Mouse (Mus musculus): ENCODE data around the gene Shank2.

DNA sequence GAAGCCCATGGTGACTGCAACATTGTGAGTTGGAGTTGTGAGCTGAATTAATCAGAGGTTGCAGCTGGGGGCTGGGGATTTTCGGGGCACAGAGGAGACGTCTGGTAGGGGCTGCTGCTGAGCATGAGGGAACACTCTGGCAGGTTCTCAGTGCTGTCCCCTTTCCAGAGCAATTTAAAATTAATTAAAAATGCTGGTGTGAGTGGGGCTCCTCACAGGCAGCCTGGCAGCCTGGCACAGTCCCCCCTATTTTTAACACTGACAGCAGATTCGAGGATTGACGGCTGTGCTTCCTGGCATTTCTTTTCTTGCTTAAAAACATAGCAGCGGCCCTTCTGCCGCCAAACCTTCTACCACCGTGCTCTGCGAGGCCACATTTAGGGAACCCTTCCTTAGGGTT lies 157.8 kb downstream of the Shank2 start:
- TF ChIP-seq EP300 (IDR thresholded peaks at IDR 0.05; ENCODE audit: low read depth): no peak
- no peak for TF ChIP-seq CTCF (IDR thresholded peaks at IDR 0.05; ENCODE audit: low read depth)
